Mouse (Mus musculus) embryo, embryonic 10.5 days (tissue): ENCODE results near the gene Prn.

ENCODE experiments used
- DNase-seq: peaks from one replicate; pipeline ENCODE4 v3.0.0-alpha.2; 2015; ENCODE audit warnings: low spot score

Prn gene

GRCm38 (mm10) chr2:131948916-131949639 is 39.3 kb downstream of the Prn start:
- DNase-seq, result no peak

- DNase-seq, result peak; percentile 80
These were observed 40.2 kb downstream of the Prn start for GRCm38 (mm10) chr2:131949767-131950597.

- DNase-seq, result no peak
These were observed 40.9 kb downstream of the Prn start, which contains the start of gene Prnd for GRCm38 (mm10) chr2:131950598-131951095. TSS of gene Prnd (plus strand) at chr2:131950861.

- no peak for DNase-seq
These were observed 42.7 kb downstream of the Prn start for GRCm38 (mm10) chr2:131952456-131952855.

- peak; percentile 39 for DNase-seq
These were observed 43.3 kb downstream of the Prn start for GRCm38 (mm10) chr2:131952961-131953538.

GRCm38 (mm10) chr2:131953711-131954110 is 44.0 kb downstream of the Prn start:
- no peak for DNase-seq

- no peak for DNase-seq
These were observed 45.1 kb downstream of the Prn start for GRCm38 (mm10) chr2:131954835-131955234.

GRCm38 (mm10) chr2:131955264-131955663 is 45.5 kb downstream of the Prn start:
- DNase-seq, result peak; percentile 65

- DNase-seq, result no peak
These were observed 46.8 kb downstream of the Prn start for GRCm38 (mm10) chr2:131956336-131957256.

- DNase-seq, result peak; percentile 54
These were observed 48.0 kb downstream of the Prn start for GRCm38 (mm10) chr2:131957731-131958222.

GRCm38 (mm10) chr2:131961671-131962070 is 51.9 kb downstream of the Prn start:
- no peak for DNase-seq

GRCm38 (mm10) chr2:131970597-131970996 is 60.8 kb downstream of the Prn start:
- DNase-seq, result no peak

- DNase-seq, result no peak
These were observed 61.3 kb downstream of the Prn start for GRCm38 (mm10) chr2:131971098-131971497.

- DNase-seq, result no peak
These were observed 66.9 kb downstream of the Prn start for GRCm38 (mm10) chr2:131976663-131977062.

GRCm38 (mm10) chr2:131980866-131981265 is 71.1 kb downstream of the Prn start:
- no peak for DNase-seq

- DNase-seq, result peak; percentile 80
These were observed 72.9 kb downstream of the Prn start for GRCm38 (mm10) chr2:131982546-131983196.

- peak; percentile 47 for DNase-seq
These were observed 78.2 kb downstream of the Prn start for GRCm38 (mm10) chr2:131987950-131988349.

- DNase-seq, result no peak
These were observed 78.8 kb downstream of the Prn start for GRCm38 (mm10) chr2:131988550-131988949.

- no peak for DNase-seq
These were observed 82.7 kb downstream of the Prn start for GRCm38 (mm10) chr2:131992487-131992886.

- no peak for DNase-seq
These were observed 83.4 kb downstream of the Prn start for GRCm38 (mm10) chr2:131993151-131993550.
